In the genomic region with DNA sequence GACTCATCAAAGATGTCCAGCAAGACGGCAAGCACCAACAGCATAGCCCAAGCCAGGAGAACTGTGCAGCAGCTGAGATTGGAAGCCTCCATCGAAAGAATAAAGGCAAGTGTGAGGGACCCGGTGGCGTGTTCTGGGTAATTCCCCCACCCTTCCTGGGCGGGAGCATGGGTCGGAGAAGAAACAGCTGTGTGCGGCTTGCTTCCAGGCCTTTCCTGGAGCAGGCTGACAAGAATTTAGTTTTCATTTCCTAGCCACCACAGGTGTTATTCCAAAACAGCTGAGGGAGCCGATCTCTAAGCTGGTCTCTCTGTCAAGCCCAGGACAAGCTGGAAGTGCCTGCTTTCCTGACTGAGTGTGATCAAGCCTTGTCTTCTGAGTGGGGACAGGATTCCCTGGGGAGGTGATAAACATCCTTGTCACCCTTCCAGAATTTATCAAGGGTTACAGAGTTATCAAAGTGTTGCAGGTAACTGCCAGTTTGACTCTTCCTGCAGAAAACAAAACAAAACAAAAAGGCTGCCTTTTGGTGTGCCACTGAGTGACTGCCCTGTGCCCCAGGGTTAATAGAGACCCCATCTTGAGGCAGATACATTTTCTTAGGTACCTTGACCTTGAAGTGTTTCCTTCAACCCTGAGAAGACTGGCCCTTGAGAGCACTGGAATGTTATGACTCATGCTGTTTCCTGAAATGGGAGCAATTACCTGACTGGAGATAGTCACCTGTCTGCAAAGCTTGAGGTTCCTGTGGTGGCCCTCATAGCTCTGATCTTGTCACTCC, we compare ENCODE assay signal across 14 mouse cellular contexts. TPM values are rescaled to one million over a fixed set of nuclear protein-coding genes. Genes with fewer than 3 reads are reported as not detected.
DNase-seq lines count a peak whose midpoint lies in the region; ATAC-seq and TF ChIP-seq lines count a peak whose summit lies in the region.
"Had no signal": no experiment of that assay in that cellular context is flagged by ENCODE, and none has a peak within 500 bp of the region (broad histone marks: within the 10 kb centered on the region; RNA-seq: fewer than 3 reads in every experiment).

No protein-coding gene starts in this region.

- TF ChIP-seq CTCF in liver, embryonic 14.5 days (IDR thresholded peaks at IDR 0.05; ENCODE audit: low read depth) = no peak

- H3K27me3 ChIP-seq in liver, embryonic 13.5 days = no peaks in the 10 kb centered on the region
- H3K27me3 ChIP-seq in liver, embryonic 14.5 days (ENCODE audit: control insufficient read depth, insufficient read depth, low read length) = no peaks in the 10 kb centered on the region
- no peaks in the 10 kb centered on the region for H3K27me3 ChIP-seq in myocyte (ENCODE audit: control insufficient read depth, insufficient read depth, insufficient read length)
- H3K27me3 ChIP-seq: embryonic facial prominence, embryonic 13.5 days; limb, embryonic 12.5 days; midbrain, embryonic 15.5 days; neural tube, embryonic 15.5 days; stomach, embryonic 15.5 days had no signal

- intact Hi-C loops in heart, postnatal 10 days (cut with DNase I) = no loop called here

- peak overlapping the region; percentile 47; the same call in 1 of the 2 replicates for H3K9ac ChIP-seq in liver, embryonic 13.5 days
- no peak overlapping the region for H3K9ac ChIP-seq in liver, embryonic 14.5 days (replicated peaks)
- H3K9ac ChIP-seq: embryonic facial prominence, embryonic 13.5 days; limb, embryonic 12.5 days; midbrain, embryonic 15.5 days; neural tube, embryonic 15.5 days; stomach, embryonic 15.5 days had no signal

- H3K27ac ChIP-seq in liver, embryonic 13.5 days = peak overlapping the region; percentile 22
- H3K27ac ChIP-seq in liver, embryonic 14.5 days = no peak overlapping the region
- H3K27ac ChIP-seq: embryonic facial prominence, embryonic 13.5 days; limb, embryonic 12.5 days; midbrain, embryonic 15.5 days; neural tube, embryonic 15.5 days; stomach, embryonic 15.5 days had no signal

- no peak for DNase-seq in liver, embryonic 13.5 days
- DNase-seq in liver = no peak
- DNase-seq in heart, postnatal 10 days = peak; percentile 58 to 63
- DNase-seq in liver, embryonic 14.5 days (ENCODE audit: low read depth in 3 of 3, low spot score in 3 of 3) = no peak
- no peak for DNase-seq in ovary, postnatal 36 days (ENCODE audit: low spot score)
- no peak for DNase-seq in spleen, adult 18-20 months
- DNase-seq: cerebellum, adult 9-11 months; right cerebral cortex, postnatal 25 days had no signal

- no peaks in the 10 kb centered on the region for H3K9me3 ChIP-seq in liver, embryonic 13.5 days (replicated peaks)
- no peaks in the 10 kb centered on the region for H3K9me3 ChIP-seq in liver, embryonic 14.5 days (ENCODE audit: control insufficient read depth, low read length)
- H3K9me3 ChIP-seq: embryonic facial prominence, embryonic 13.5 days; limb, embryonic 12.5 days; midbrain, embryonic 15.5 days; neural tube, embryonic 15.5 days; stomach, embryonic 15.5 days had no signal

- no peak for ATAC-seq in liver, embryonic 13.5 days (ENCODE audit: low read depth)
- ATAC-seq in liver, embryonic 14.5 days (ENCODE audit: insufficient read depth) = no peak
- ATAC-seq: midbrain, embryonic 15.5 days had no signal

- 59% methylated on average over 8 of the region's 8 CpGs for WGBS in liver, embryonic 13.5 days (ENCODE audit: insufficient replicate concordance)
- 51% methylated on average over 8 of the region's 8 CpGs for WGBS in liver, embryonic 14.5 days (ENCODE audit: insufficient replicate concordance)

- no peaks in the 10 kb centered on the region for H3K36me3 ChIP-seq in liver, embryonic 13.5 days
- no peaks in the 10 kb centered on the region; the same call in 1 of the 2 replicates for H3K36me3 ChIP-seq in liver, embryonic 14.5 days (replicated peaks; ENCODE audit: control insufficient read depth, insufficient read depth, low read depth)
- H3K36me3 ChIP-seq in myocyte (ENCODE audit: control insufficient read depth, insufficient read depth) = no peaks in the 10 kb centered on the region
- H3K36me3 ChIP-seq: embryonic facial prominence, embryonic 13.5 days; limb, embryonic 12.5 days; midbrain, embryonic 15.5 days; neural tube, embryonic 15.5 days; stomach, embryonic 15.5 days had no signal

- H3K79me2 ChIP-seq in myocyte (ENCODE audit: control insufficient read depth, insufficient read depth) = no peaks in the 10 kb centered on the region

- H3ac ChIP-seq in myocyte (ENCODE audit: control insufficient read depth, insufficient read length) = no peak overlapping the region

- TF ChIP-seq EP300 in liver, embryonic 14.5 days (IDR thresholded peaks at IDR 0.05; ENCODE audit: low read depth) = peak; percentile 60

- TF ChIP-seq POLR2A in myocyte (IDR thresholded peaks at IDR 0.05; ENCODE audit: insufficient read length, low read depth) = peak; percentile 26

- H3K4me2 ChIP-seq in liver, embryonic 13.5 days = no peak overlapping the region
- no peak overlapping the region for H3K4me2 ChIP-seq in liver, embryonic 14.5 days (ENCODE audit: low read depth)
- peak overlapping the region; percentile 45 for H3K4me2 ChIP-seq in myocyte (ENCODE audit: low read depth)
- H3K4me2 ChIP-seq: embryonic facial prominence, embryonic 13.5 days; limb, embryonic 12.5 days; midbrain, embryonic 15.5 days; neural tube, embryonic 15.5 days; stomach, embryonic 15.5 days had no signal

- peaks cover 44% of the 10 kb centered on the region for H3K4me1 ChIP-seq in liver, embryonic 13.5 days (replicated peaks)
- peaks cover 35 to 38% of the 10 kb centered on the region in 2 experiments for H3K4me1 ChIP-seq in liver, embryonic 14.5 days (replicated peaks; ENCODE audit: control insufficient read depth in 2 of 2, insufficient read depth in 2 of 2, low read length in 1 of 2)
- H3K4me1 ChIP-seq: embryonic facial prominence, embryonic 13.5 days had no signal

- no peak overlapping the region for H3K4me3 ChIP-seq in liver, embryonic 13.5 days (replicated peaks)
- H3K4me3 ChIP-seq in liver, embryonic 14.5 days (ENCODE audit: insufficient read depth in 1 of 2, low read depth in 2 of 2, low read length in 2 of 2) = no peak overlapping the region
- no peak overlapping the region for H3K4me3 ChIP-seq in myocyte
- H3K4me3 ChIP-seq: embryonic facial prominence, embryonic 13.5 days; limb, embryonic 12.5 days; midbrain, embryonic 15.5 days; neural tube, embryonic 15.5 days; stomach, embryonic 15.5 days had no signal

TF ChIP-seq in myocyte, 11 proteins besides CTCF, POLR2A, EP300 and RAD21:
- TF ChIP-seq MYOG (IDR thresholded peaks at IDR 0.05; ENCODE audit: control insufficient read depth in 1 of 3, insufficient read depth in 1 of 3, insufficient read length in 2 of 3, low read depth in 2 of 3) (peak; percentile 72 to 98 (median 91)), USF1 (IDR thresholded peaks at IDR 0.05; ENCODE audit: low read depth) (no peak), TCF12 (IDR thresholded peaks at IDR 0.05; ENCODE audit: insufficient read depth, poor library complexity, severe bottlenecking) (peak; percentile 92), POLR2AphosphoS2 (IDR thresholded peaks at IDR 0.05; ENCODE audit: insufficient read length, low read depth) (no peak), SRF (IDR thresholded peaks at IDR 0.05; ENCODE audit: control insufficient read depth, insufficient read length, low read depth) (no peak), MYOD1 (IDR thresholded peaks at IDR 0.05; ENCODE audit: control insufficient read depth in 1 of 3, insufficient read length in 2 of 3, low read depth in 2 of 3) (peak in 2 of 3 experiments; percentile 77 to 84), TCF3 (IDR thresholded peaks at IDR 0.05; ENCODE audit: insufficient read length, low read depth) (peak; percentile 39)

RNA-seq across cellular contexts. Expression of a gene that starts 21.3 kb away (rescaled TPM):
- 91.1 and 99.5 TPM in 2 replicates for polyA plus RNA-seq in liver, embryonic 13.5 days (2015; fragmentation: Nextera tagmentation; extraction: Ambion mirVana)
- total RNA-seq in heart, postnatal 10 days (2021) = 10 to 100 TPM; 16.8 to 19.3 TPM
- 70.1 and 90.4 TPM in 2 replicates for polyA plus RNA-seq in liver, embryonic 14.5 days (2012; rRNA removed)
- polyA plus RNA-seq in liver, embryonic 14.5 days (2014; fragmentation: Nextera tagmentation; extraction: Ambion mirVana) = 49.8 and 56.8 TPM in 2 replicates
- polyA plus RNA-seq in myocyte (2012; fragmentation: generic; extraction: Trizol) = 381 TPM

Comparison
In these comparisons a context has a peak if more than half of its experiments do, and no peak if none do; other contexts are left out.
1. DNase-seq: peak in heart, postnatal 10 days (2 of 2); none in liver, embryonic 13.5 days (single experiment), liver (single experiment), liver, embryonic 14.5 days (0 of 3), ovary, postnatal 36 days (single experiment) and spleen, adult 18-20 months (0 of 2).